Mouse (Mus musculus): ENCODE measurements around the gene Desi1.

DNA sequence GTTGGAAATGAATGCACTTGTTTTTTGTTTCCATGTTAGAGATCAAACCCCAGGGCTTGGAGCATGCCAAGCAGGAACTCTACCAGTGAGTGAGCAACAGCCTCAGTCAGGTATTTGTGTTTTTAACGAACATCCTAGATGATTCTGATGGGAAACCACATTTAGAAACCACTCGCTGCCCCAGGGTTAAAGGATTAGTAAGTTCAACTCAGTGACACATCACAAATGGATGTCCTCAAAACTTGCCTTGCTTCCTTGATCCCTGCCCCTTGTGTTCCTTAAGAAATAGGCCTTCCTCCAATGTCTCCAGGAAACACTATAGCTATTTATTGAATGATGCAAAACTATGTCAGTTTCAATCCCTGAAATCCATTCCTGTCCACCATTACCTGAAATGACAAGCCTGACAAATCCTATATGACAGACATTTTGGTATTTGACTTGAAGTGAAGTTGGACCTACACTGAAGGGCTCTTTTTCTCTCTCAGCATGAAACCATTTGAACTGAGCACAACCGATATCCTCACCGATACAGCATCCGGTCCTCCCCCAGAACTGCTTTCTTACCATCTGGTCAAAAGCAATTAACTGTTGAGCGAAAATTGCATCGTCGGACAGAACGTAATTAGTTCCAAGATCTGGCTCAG lies 18.8 kb downstream of the Desi1 start:
- no peak for TF ChIP-seq GATA1 (IDR thresholded peaks at IDR 0.05; ENCODE audit: borderline replicate concordance, low read length)
- no peak for TF ChIP-seq FLI1 (IDR thresholded peaks at IDR 0.05; ENCODE audit: low read length)
